10 mouse cellular contexts compared by ENCODE assay signal in the genomic region with DNA sequence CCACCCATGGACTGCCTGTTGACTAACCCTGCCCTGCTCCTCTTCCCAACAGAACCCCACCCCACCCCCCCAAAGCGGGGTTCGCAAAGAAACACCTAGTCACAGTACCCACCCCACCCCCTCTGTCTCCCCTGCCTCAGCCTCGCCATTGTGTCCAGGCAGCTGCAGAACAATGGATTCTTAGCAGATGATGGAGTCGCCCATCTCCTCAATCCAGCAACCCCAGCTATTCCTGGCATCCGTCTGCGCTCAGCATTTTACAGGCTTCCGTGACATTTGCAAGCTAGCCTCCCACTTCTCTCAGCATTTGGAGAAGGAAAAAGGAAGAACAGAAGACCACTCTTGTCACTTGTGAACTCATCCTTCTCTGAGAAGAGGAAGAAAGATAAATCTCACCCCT. TPM values are rescaled to one million over a fixed set of nuclear protein-coding genes. Genes with fewer than 3 reads are reported as not detected.
DNase-seq lines count a peak whose midpoint lies in the region; ATAC-seq lines count a peak whose summit lies in the region.
"Had no signal": no experiment of that assay in that cellular context is flagged by ENCODE, and none has a peak within 500 bp of the region (broad histone marks: within the 10 kb centered on the region; RNA-seq: fewer than 3 reads in every experiment).

No protein-coding gene starts in this region.

- ATAC-seq in hindbrain, embryonic 11.5 days (ENCODE audit: low FRiP score): no peak

- 11% methylated on average over 7 of the region's 7 CpGs for whole genome bisulfite sequencing in hindbrain, embryonic 11.5 days

- H3K4me1 ChIP-seq in hindbrain, embryonic 11.5 days (replicated peaks; ENCODE audit: control insufficient read depth, insufficient read depth, low read length): no peaks in the 10 kb centered on the region
- H3K4me1 ChIP-seq: liver, embryonic 15.5 days had no signal

- peak; percentile 25 for DNase-seq in layer of hippocampus, adult 11-12 months (ENCODE audit: low spot score)
- DNase-seq in layer of hippocampus, adult 8-10 months (ENCODE audit: low spot score in 2 of 2): no peak
- DNase-seq in embryo, embryonic 9.5 days (ENCODE audit: extremely low spot score): peak; percentile 46
- peak; percentile 46 for DNase-seq in hindbrain, embryonic 11.5 days (ENCODE audit: low spot score)
- peak; percentile 33 for DNase-seq in neural tube, embryonic 10.5 days (ENCODE audit: extremely low spot score, low spot score)
- DNase-seq in spleen, adult 12 weeks (ENCODE audit: low spot score): no peak
- no peak for DNase-seq in layer of hippocampus, postnatal 14 days (ENCODE audit: low spot score in 2 of 2)
- DNase-seq: cerebellum, adult 11-12 months; kidney, postnatal 36 days had no signal

- H3K27ac ChIP-seq in hindbrain, embryonic 11.5 days (ENCODE audit: low read depth, low read length): peak overlapping the region; percentile 8; the same call in 1 of the 2 replicates
- H3K27ac ChIP-seq: liver, embryonic 15.5 days had no signal

- no peaks in the 10 kb centered on the region for H3K36me3 ChIP-seq in hindbrain, embryonic 11.5 days (ENCODE audit: control insufficient read depth, insufficient read depth, low read length)
- H3K36me3 ChIP-seq: liver, embryonic 15.5 days had no signal

- H3K4me3 ChIP-seq in hindbrain, embryonic 11.5 days (ENCODE audit: low read depth, low read length): no peak overlapping the region; the same call in 1 of the 2 replicates
- H3K4me3 ChIP-seq: liver, embryonic 15.5 days had no signal

- H3K9me3 ChIP-seq in hindbrain, embryonic 11.5 days (ENCODE audit: control insufficient read depth, low read length): no peaks in the 10 kb centered on the region
- H3K9me3 ChIP-seq: liver, embryonic 15.5 days had no signal

- H3K4me2 ChIP-seq in hindbrain, embryonic 11.5 days (replicated peaks; ENCODE audit: low read depth, low read length): peak overlapping the region; percentile 5; the same call in 1 of the 2 replicates
- H3K4me2 ChIP-seq: liver, embryonic 15.5 days had no signal

- H3K9ac ChIP-seq in hindbrain, embryonic 11.5 days (ENCODE audit: low read depth, low read length): peak overlapping the region; percentile 2; the same call in 1 of the 2 replicates
- H3K9ac ChIP-seq: liver, embryonic 15.5 days had no signal

- no peaks in the 10 kb centered on the region for H3K27me3 ChIP-seq in hindbrain, embryonic 11.5 days (ENCODE audit: control insufficient read depth, insufficient read depth, low read length)
- H3K27me3 ChIP-seq: liver, embryonic 15.5 days had no signal

RNA-seq across cellular contexts. Expression of gene Fam136a, which starts 21.8 kb away (rescaled TPM):
- 10 to 100 TPM; 24.4 to 27.8 (median 27.3) TPM for total RNA-seq in layer of hippocampus, adult 8-10 months (2022)
- polyA plus RNA-seq in hindbrain, embryonic 11.5 days (2014; fragmentation: Nextera tagmentation; extraction: Ambion mirVana): 137 and 140 TPM in 2 replicates
- total RNA-seq in layer of hippocampus, postnatal 14 days (2021): 10 to 100 TPM; 31.3 to 35.0 TPM

RNA-seq across cellular contexts. Expression of gene Snrpg, which starts 27.4 kb away (rescaled TPM):
- total RNA-seq in layer of hippocampus, adult 8-10 months (2022): 10 to 100 TPM; 44.1 to 77.4 (median 71.6) TPM
- polyA plus RNA-seq in hindbrain, embryonic 11.5 days (2014; fragmentation: Nextera tagmentation; extraction: Ambion mirVana): 610 and 651 TPM in 2 replicates
- total RNA-seq in layer of hippocampus, postnatal 14 days (2021): 10 to 100 TPM; 77.9 to 92.1 TPM

RNA-seq across cellular contexts. Expression of gene Pcyox1, which starts 53.3 kb away (rescaled TPM):
- total RNA-seq in layer of hippocampus, adult 8-10 months (2022): 100 to 1,000 TPM; 115 to 135 (median 124) TPM
- polyA plus RNA-seq in hindbrain, embryonic 11.5 days (2014; fragmentation: Nextera tagmentation; extraction: Ambion mirVana): 107 and 109 TPM in 2 replicates
- total RNA-seq in layer of hippocampus, postnatal 14 days (2021): 100 to 1,000 TPM; 113 to 130 TPM

Comparison
In these comparisons a context has a peak if more than half of its experiments do, and no peak if none do; other contexts are left out.
1. DNase-seq: peak in layer of hippocampus, adult 11-12 months (single experiment), embryo, embryonic 9.5 days (single experiment), hindbrain, embryonic 11.5 days (single experiment) and neural tube, embryonic 10.5 days (single experiment); none in layer of hippocampus, adult 8-10 months (0 of 2), spleen, adult 12 weeks (single experiment) and layer of hippocampus, postnatal 14 days (0 of 2).